Mouse (Mus musculus) forebrain, embryonic 15.5 days (tissue): ENCODE results near the gene Adamts14. TPM values are rescaled to one million over a fixed set of nuclear protein-coding genes. Genes with fewer than 3 reads are reported as not detected.

Experiments
- ATAC-seq: fragments of 200-750 bp; cut with Nextera tagmentation; replicated peaks from 2 replicates; pipeline ENCODE4 v1.8.0; 2017; ENCODE audit warnings: mild to moderate bottlenecking, moderate TSS enrichment, moderate library complexity
- H3K27ac ChIP-seq: fragments of 300-500 bp; sonication (generic); replicated peaks from 2 replicates; pipeline ENCODE4 v1.5.1; 2015; ENCODE audit warnings: mild to moderate bottlenecking, inconsistent platforms
- H3K27me3 ChIP-seq: fragments of 300-500 bp; sonication (generic); 2 replicates; pipeline ENCODE4 v1.6.1; 2015; ENCODE audit warnings: inconsistent platforms
- H3K36me3 ChIP-seq: fragments of 300-500 bp; sonication (generic); 2 replicates; pipeline ENCODE4 v1.6.1; 2015; ENCODE audit warnings: mild to moderate bottlenecking, inconsistent platforms
- H3K4me1 ChIP-seq: fragments of 300-500 bp; sonication (generic); 2 replicates; pipeline ENCODE4 v1.6.1; 2015; ENCODE audit warnings: inconsistent platforms
- H3K4me2 ChIP-seq: fragments of 300-500 bp; sonication (generic); replicated peaks from 2 replicates; pipeline ENCODE4 v1.6.1; 2015; ENCODE audit warnings: mild to moderate bottlenecking, inconsistent platforms
- H3K4me3 ChIP-seq: fragments of 300-500 bp; sonication (generic); 2 replicates; pipeline ENCODE4 v1.5.1; 2015; ENCODE audit warnings: mild to moderate bottlenecking, inconsistent platforms
- H3K9ac ChIP-seq: fragments of 300-500 bp; sonication (generic); replicated peaks from 2 replicates; pipeline ENCODE4 v1.6.1; 2015; ENCODE audit warnings: mild to moderate bottlenecking, inconsistent platforms
- H3K9me3 ChIP-seq: fragments of 300-500 bp; sonication (generic); 2 replicates; pipeline ENCODE4 v1.6.1; 2016; ENCODE audit warnings: inconsistent platforms
- WGBS: fragments of 180-500 bp; shearing (Covaris S2); methylation state at CpG from one replicate; pipeline ENCODE4 v1.1.7; 2015; ENCODE audit warnings: mixed read lengths; 5-methylcytosine and 5-hydroxymethylcytosine counted together
- polyA plus RNA-seq: library from polyadenylated mRNA; unstranded; fragments of >200 nt; fragmentation: Nextera tagmentation; extraction: Ambion mirVana; gene quantifications from 2 replicates; pipeline ENCODE4 v1.2.1, GENCODE M21; 2015

The Adamts14 gene
- polyA plus RNA-seq, 1 experiment from 2014 or later: 0.13 TPM

DNA sequence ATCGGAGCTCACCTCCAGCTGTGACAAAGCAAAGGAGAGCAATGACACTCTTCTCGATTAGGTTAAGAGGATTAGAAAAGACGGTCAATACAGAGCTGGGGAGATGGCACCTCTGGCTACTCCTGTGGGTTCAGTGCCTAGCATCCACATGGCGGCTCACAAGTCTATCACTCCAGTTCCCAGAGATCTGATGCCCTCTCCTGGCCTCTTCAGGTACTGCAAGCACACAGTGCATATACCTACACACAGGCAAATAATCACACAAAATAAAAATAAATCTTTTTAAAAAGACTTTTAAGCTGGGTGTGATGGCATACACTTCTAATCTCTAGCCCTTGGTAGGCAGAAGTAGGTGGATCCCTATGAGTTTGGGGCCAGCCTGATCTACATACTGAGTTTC lies 53.9 kb downstream of the Adamts14 start:
- no peak for ATAC-seq
- Histone ChIP-seq H3K4me1 (no peaks in the 10 kb centered on the region), H3K4me2 (no peak overlapping the region), H3K9ac (no peak overlapping the region), H3K9me3 (no peaks in the 10 kb centered on the region), H3K27me3 (no peaks in the 10 kb centered on the region), H3K4me3 (no peak overlapping the region), H3K27ac (no peak overlapping the region), H3K36me3 (no peaks in the 10 kb centered on the region)
- WGBS: 95% methylated on average over 4 of the region's 4 CpGs

DNA sequence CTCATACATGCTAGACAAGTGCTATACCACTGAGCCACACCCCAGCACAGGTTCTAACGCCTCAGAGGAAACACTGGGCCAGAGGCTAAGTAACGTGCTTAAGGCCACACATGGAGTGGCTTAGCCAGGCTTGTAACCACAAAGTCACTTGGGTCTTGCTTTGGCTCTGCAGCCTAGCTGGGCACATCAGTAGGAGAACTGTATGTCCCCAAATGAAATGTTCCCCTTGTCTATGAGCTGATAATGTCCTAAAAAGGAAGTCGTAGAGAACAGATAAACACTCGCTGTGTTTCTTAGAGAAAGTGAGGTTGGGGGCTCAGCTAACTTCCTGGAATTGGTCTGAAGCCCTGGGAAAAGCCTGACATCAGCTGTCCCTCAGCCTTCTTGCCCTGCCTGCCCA lies 57.1 kb downstream of the Adamts14 start:
- ATAC-seq: no peak
- Histone ChIP-seq H3K4me1 (no peaks in the 10 kb centered on the region), H3K9ac (no peak overlapping the region), H3K27me3 (no peaks in the 10 kb centered on the region), H3K4me2 (no peak overlapping the region), H3K9me3 (no peaks in the 10 kb centered on the region), H3K27ac (no peak overlapping the region), H3K36me3 (no peaks in the 10 kb centered on the region), H3K4me3 (no peak overlapping the region)
- WGBS: 92% methylated on average over 4 of the region's 4 CpGs

GRCm38 (mm10) chr10:61215658-61216057 lies 57.6 kb downstream of the Adamts14 start:
- Histone ChIP-seq H3K27ac (no peak overlapping the region), H3K9ac (no peak overlapping the region), H3K27me3 (no peaks in the 10 kb centered on the region), H3K36me3 (no peaks in the 10 kb centered on the region), H3K4me1 (no peaks in the 10 kb centered on the region), H3K4me2 (no peak overlapping the region), H3K9me3 (no peaks in the 10 kb centered on the region), H3K4me3 (no peak overlapping the region)
- 97% methylated on average over 6 of the region's 6 CpGs for WGBS
- ATAC-seq: no peak

GRCm38 (mm10) chr10:61212817-61213216 lies 60.4 kb downstream of the Adamts14 start:
- ATAC-seq: no peak
- Histone ChIP-seq H3K4me2 (no peak overlapping the region), H3K4me1 (no peaks in the 10 kb centered on the region), H3K9me3 (no peaks in the 10 kb centered on the region), H3K27me3 (no peaks in the 10 kb centered on the region), H3K36me3 (no peaks in the 10 kb centered on the region), H3K9ac (no peak overlapping the region), H3K27ac (no peak overlapping the region), H3K4me3 (no peak overlapping the region)
- WGBS: 10% methylated on average over 10 of the region's 11 CpGs

DNA sequence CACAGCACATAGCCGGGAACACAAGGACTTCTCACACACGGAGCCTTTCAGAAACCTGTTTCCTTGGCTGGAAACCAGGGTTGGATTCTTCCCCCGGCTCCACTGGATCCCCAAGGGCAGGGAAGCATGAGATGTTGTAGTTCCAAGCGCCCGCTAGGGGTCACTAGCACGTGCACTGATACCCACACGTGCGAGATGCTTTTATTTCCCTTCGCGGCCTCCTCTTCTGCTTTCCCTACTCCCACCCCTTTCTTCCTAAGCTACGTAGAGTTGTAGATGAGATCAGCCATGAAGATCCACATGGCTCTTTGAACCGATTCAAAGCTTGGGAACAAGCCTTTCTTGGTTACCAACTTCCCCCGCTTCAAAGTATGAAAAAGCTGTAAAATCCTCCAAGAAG lies 61.5 kb downstream of the Adamts14 start:
- H3K4me3 ChIP-seq: no peak overlapping the region
- no peaks in the 10 kb centered on the region for H3K9me3 ChIP-seq
- H3K27ac ChIP-seq: no peak overlapping the region
- no peaks in the 10 kb centered on the region for H3K36me3 ChIP-seq
- H3K9ac ChIP-seq: no peak overlapping the region
- H3K4me2 ChIP-seq: no peak overlapping the region
- no peak for ATAC-seq
- no peaks in the 10 kb centered on the region for H3K4me1 ChIP-seq
- H3K27me3 ChIP-seq: no peaks in the 10 kb centered on the region
- 10% methylated on average over 13 of the region's 13 CpGs for WGBS

DNA sequence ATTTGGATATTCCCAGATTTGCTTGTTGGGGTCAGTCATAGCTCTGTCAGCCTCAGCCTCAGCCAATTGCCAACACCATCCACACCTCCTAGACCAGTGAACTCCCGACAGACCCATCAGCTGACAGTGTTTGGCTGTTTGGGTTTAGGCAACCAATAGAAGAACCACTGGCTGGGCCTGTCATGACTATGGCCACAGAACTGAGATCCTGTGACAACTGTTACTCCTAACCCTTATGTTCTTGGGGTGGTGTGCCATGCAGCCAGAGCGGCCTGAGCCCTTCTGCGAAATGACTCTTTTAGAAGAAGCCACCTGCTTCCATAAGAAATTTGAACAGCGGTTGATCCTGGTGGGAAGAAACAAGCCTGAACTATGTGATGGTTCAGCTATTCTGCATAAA lies 62.1 kb downstream of the Adamts14 start:
- no peak for ATAC-seq
- H3K9me3 ChIP-seq: no peaks in the 10 kb centered on the region
- H3K27me3 ChIP-seq: no peaks in the 10 kb centered on the region
- WGBS: 78% methylated on average over 4 of the region's 4 CpGs
- no peak overlapping the region for H3K27ac ChIP-seq
- H3K4me2 ChIP-seq: no peak overlapping the region
- no peaks in the 10 kb centered on the region for H3K4me1 ChIP-seq
- no peak overlapping the region for H3K9ac ChIP-seq
- H3K4me3 ChIP-seq: no peak overlapping the region
- H3K36me3 ChIP-seq: no peaks in the 10 kb centered on the region

- no peak overlapping the region for H3K4me3 ChIP-seq
- no peaks in the 10 kb centered on the region for H3K36me3 ChIP-seq
- WGBS: 90% methylated on average over 9 of the region's 9 CpGs
- no peak overlapping the region for H3K27ac ChIP-seq
- H3K9ac ChIP-seq: no peak overlapping the region
- no peaks in the 10 kb centered on the region for H3K27me3 ChIP-seq
- ATAC-seq: no peak
- no peaks in the 10 kb centered on the region for H3K4me1 ChIP-seq
- H3K4me2 ChIP-seq: no peak overlapping the region
- no peaks in the 10 kb centered on the region for H3K9me3 ChIP-seq
Measured at GRCm38 (mm10) chr10:61208114-61208684, 65.0 kb downstream of the Adamts14 start.

- Histone ChIP-seq H3K27me3 (no peaks in the 10 kb centered on the region), H3K27ac (no peak overlapping the region), H3K9me3 (no peaks in the 10 kb centered on the region), H3K4me1 (no peaks in the 10 kb centered on the region), H3K9ac (no peak overlapping the region), H3K4me2 (no peak overlapping the region), H3K36me3 (no peaks in the 10 kb centered on the region), H3K4me3 (no peak overlapping the region)
- ATAC-seq: no peak
- 78% methylated on average over 3 of the region's 3 CpGs for WGBS
Measured at GRCm38 (mm10) chr10:61203930-61204329, 69.3 kb downstream of the Adamts14 start.

DNA sequence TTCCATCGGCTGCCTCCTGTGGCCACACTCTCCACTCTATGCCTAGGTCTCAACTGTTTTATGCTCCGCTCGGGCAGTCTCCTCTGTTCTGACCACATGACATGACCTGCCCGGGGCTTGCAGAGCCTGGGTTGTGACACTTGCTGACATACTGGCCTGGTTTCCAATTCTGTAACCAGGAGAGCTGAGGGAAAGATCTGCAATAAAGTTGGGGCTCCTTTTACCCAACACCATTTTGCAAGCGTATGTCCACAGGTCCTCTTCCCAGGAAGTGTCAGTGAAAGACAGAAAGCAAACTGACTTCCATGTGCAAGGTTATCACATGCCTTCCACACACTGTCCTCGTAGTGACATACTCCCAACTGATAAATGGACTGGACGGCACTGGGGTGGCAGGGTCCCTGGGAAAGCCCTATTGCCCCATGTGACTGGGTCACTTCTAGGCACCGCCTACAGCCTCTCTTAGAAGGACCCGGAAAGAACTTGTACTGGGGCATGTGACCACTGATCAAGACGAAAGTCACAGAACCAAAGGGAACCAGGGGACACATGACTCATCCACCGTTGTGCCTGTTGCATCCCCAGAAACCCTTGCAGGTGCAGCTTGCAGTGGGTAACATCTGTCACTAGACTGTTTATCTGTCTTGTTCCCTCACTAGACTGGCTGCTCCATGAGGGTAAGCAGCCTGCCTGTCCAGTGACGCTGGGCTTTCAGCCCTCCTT lies 71.5 kb downstream of the Adamts14 start:
- no peak overlapping the region for H3K9ac ChIP-seq
- H3K27ac ChIP-seq: no peak overlapping the region
- H3K9me3 ChIP-seq: no peaks in the 10 kb centered on the region
- H3K4me3 ChIP-seq: no peak overlapping the region
- H3K4me1 ChIP-seq: no peaks in the 10 kb centered on the region
- 84% methylated on average over 12 of the region's 12 CpGs for WGBS
- H3K4me2 ChIP-seq: no peak overlapping the region
- H3K36me3 ChIP-seq: no peaks in the 10 kb centered on the region
- no peak for ATAC-seq
- H3K27me3 ChIP-seq: no peaks in the 10 kb centered on the region

DNA sequence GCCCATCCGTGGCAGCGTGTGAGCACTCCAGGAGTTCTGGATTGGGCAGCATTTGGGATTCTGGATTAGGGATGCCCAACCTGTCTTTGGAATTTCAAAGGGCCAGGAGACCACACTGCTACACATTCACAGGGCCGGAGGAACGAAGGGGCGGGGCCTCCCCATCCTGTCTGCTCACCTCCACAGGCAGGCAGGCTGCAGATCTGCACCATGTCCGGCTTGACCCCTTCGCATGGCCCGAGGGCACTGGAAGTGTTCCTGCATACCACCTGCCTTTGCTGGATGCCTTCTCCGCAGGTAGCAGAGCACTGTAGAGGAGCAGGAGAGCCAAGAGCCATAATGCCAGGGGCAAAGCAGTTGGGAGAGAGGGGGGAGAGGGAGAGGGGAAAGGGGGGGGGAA lies 72.2 kb downstream of the Adamts14 start:
- H3K4me3 ChIP-seq: no peak overlapping the region
- H3K27me3 ChIP-seq: no peaks in the 10 kb centered on the region
- no peak overlapping the region for H3K4me2 ChIP-seq
- no peak overlapping the region for H3K27ac ChIP-seq
- no peak for ATAC-seq
- H3K4me1 ChIP-seq: no peaks in the 10 kb centered on the region
- H3K36me3 ChIP-seq: no peaks in the 10 kb centered on the region
- 46% methylated on average over 9 of the region's 9 CpGs for WGBS
- H3K9ac ChIP-seq: no peak overlapping the region
- no peaks in the 10 kb centered on the region for H3K9me3 ChIP-seq

GRCm38 (mm10) chr10:61200232-61200820 lies 72.9 kb downstream of the Adamts14 start:
- WGBS: 72% methylated on average over 7 of the region's 7 CpGs
- no peak for ATAC-seq
- H3K27me3 ChIP-seq: no peaks in the 10 kb centered on the region
- H3K4me2 ChIP-seq: no peak overlapping the region
- no peak overlapping the region for H3K27ac ChIP-seq
- no peaks in the 10 kb centered on the region for H3K9me3 ChIP-seq
- H3K9ac ChIP-seq: no peak overlapping the region
- H3K4me1 ChIP-seq: no peaks in the 10 kb centered on the region
- no peaks in the 10 kb centered on the region for H3K36me3 ChIP-seq
- no peak overlapping the region for H3K4me3 ChIP-seq

DNA sequence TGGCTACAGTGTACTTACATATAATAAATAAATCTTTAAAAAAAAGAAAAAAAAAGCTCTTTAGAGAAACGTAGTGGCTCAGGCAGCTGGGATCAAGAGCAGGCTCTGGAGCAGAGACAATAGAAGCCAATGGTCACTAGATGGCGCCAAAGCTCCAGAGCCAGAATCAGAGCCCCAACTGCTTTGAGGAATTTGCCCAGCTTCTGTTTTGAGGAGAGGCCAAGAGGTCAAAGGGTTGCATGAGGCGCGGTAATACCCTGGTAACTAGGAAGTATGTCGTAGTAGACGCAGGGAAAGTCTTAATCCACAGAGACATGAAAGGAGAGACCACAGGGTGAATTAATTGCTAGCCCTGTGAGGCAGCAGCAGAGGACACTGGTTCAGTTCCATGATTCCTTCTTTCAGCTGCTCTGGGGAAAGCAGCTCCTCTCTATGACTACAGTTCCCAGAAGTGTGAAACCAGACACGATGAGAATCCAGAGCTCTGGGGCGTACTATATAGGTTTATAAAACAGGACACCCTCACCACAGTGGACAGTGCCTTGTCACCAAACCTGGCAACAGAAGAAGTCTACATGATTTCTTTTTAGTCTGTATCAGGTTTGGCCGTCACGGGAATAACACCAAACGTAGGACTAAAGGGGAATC lies 73.5 kb downstream of the Adamts14 start:
- H3K27ac ChIP-seq: no peak overlapping the region
- H3K4me1 ChIP-seq: no peaks in the 10 kb centered on the region
- H3K9ac ChIP-seq: no peak overlapping the region
- no peaks in the 10 kb centered on the region for H3K27me3 ChIP-seq
- H3K9me3 ChIP-seq: no peaks in the 10 kb centered on the region
- no peak overlapping the region for H3K4me3 ChIP-seq
- 24% methylated on average over 11 of the region's 11 CpGs for WGBS
- 0 out of 2 replicates have a peak, but pooled peaks have one; percentile 43 for ATAC-seq
- no peaks in the 10 kb centered on the region for H3K36me3 ChIP-seq
- H3K4me2 ChIP-seq: no peak overlapping the region
